Mouse (Mus musculus) heart, embryonic 16.5 days (tissue): ENCODE measurements around the gene Dgcr2. TPM values are rescaled to one million over a fixed set of nuclear protein-coding genes. Genes with fewer than 3 reads are reported as not detected.

Experiments used
- ATAC-seq: fragments of 200-750 bp; cut with Nextera tagmentation; replicated peaks from 2 replicates; pipeline ENCODE4 v1.8.0; 2017; ENCODE audit warnings: moderate number of reproducible peaks; ENCODE audit not compliant: insufficient read depth, low FRiP score; ENCODE audit errors: extremely low read depth
- H3K27ac ChIP-seq: fragments of 300-500 bp; sonication (generic); 2 replicates; pipeline ENCODE4 v1.5.1; 2014; ENCODE audit warnings: mild to moderate bottlenecking, low read length, control low read depth, moderate library complexity
- H3K27me3 ChIP-seq: fragments of 300-500 bp; sonication (generic); 2 replicates; pipeline ENCODE4 v1.6.1; 2014; ENCODE audit warnings: low read length, mixed read lengths; ENCODE audit not compliant: control insufficient read depth, insufficient read depth
- H3K36me3 ChIP-seq: fragments of 300-500 bp; sonication (generic); 2 replicates; pipeline ENCODE4 v1.6.1; 2014; ENCODE audit not compliant: control insufficient read depth, insufficient read depth
- H3K4me1 ChIP-seq: fragments of 300-500 bp; sonication (generic); 2 replicates; pipeline ENCODE4 v1.6.1; 2014; ENCODE audit warnings: low read length, mixed read lengths; ENCODE audit not compliant: control insufficient read depth, insufficient read depth
- H3K4me2 ChIP-seq: fragments of 300-500 bp; sonication (generic); 2 replicates; pipeline ENCODE4 v1.6.1; 2014; ENCODE audit warnings: low read depth, mild to moderate bottlenecking, control low read depth, low read length
- H3K4me3 ChIP-seq: fragments of 300-500 bp; sonication (generic); 2 replicates; pipeline ENCODE4 v1.5.1; 2014; ENCODE audit warnings: mild to moderate bottlenecking, control low read depth, low read length
- H3K9ac ChIP-seq: fragments of 300-500 bp; sonication (generic); 2 replicates; pipeline ENCODE4 v1.6.1; 2014; ENCODE audit warnings: low read length, control low read depth
- H3K9me3 ChIP-seq: fragments of 300-500 bp; sonication (generic); replicated peaks from 2 replicates; pipeline ENCODE4 v1.6.1; 2016; ENCODE audit warnings: low read length; ENCODE audit not compliant: control insufficient read depth
- WGBS: fragments of 180-500 bp; shearing (Covaris S2); extraction: QIAGEN DNeasy Blood & Tissue Kit; methylation state at CpG from one replicate; pipeline ENCODE4 v1.1.7; 2014; 5-methylcytosine and 5-hydroxymethylcytosine counted together
- polyA plus RNA-seq: library from polyadenylated mRNA; unstranded; fragments of >200 nt; fragmentation: Nextera tagmentation; extraction: Ambion mirVana; gene quantifications from 2 replicates; pipeline ENCODE4 v1.2.1, GENCODE M21; 2015

The Dgcr2 gene
- polyA plus RNA-seq, 1 experiment from 2014 or later, result 46.9 TPM

- no peak overlapping the region for H3K4me2 ChIP-seq
- ATAC-seq, result no peak
- 83% methylated on average over 6 of the region's 6 CpGs for WGBS
- no peaks in the 10 kb centered on the region for H3K4me1 ChIP-seq
- no peak overlapping the region for H3K9ac ChIP-seq
- no peak overlapping the region for H3K4me3 ChIP-seq
- H3K9me3 ChIP-seq, result no peaks in the 10 kb centered on the region
- no peak overlapping the region for H3K27ac ChIP-seq
- H3K36me3 ChIP-seq, result peaks cover 46% of the 10 kb centered on the region
- no peaks in the 10 kb centered on the region for H3K27me3 ChIP-seq
Observed at GRCm38 (mm10) chr16:17848431-17848830, 49.9 kb downstream of the Dgcr2 start.

- no peak for ATAC-seq
- 84% methylated on average over 10 of the region's 10 CpGs for WGBS
- H3K4me3 ChIP-seq, result no peak overlapping the region
Observed at GRCm38 (mm10) chr16:17843701-17844365, 54.5 kb downstream of the Dgcr2 start.

GRCm38 (mm10) chr16:17842437-17842836 is 55.9 kb downstream of the Dgcr2 start:
- H3K27ac ChIP-seq, result no peak overlapping the region
- H3K4me3 ChIP-seq, result no peak overlapping the region
- H3K9me3 ChIP-seq, result no peaks in the 10 kb centered on the region
- no peak overlapping the region for H3K9ac ChIP-seq
- WGBS, result 91% methylated on average over 7 of the region's 7 CpGs
- peaks cover 48% of the 10 kb centered on the region for H3K36me3 ChIP-seq
- no peaks in the 10 kb centered on the region for H3K4me1 ChIP-seq
- peaks cover under 1% of the 10 kb centered on the region; the same call in 1 of the 2 replicates for H3K27me3 ChIP-seq
- ATAC-seq, result no peak
- H3K4me2 ChIP-seq, result no peak overlapping the region

More at GRCm38 (mm10) chr16:17843701-17844365, 54.5 kb downstream of the Dgcr2 start:
- H3K9me3 ChIP-seq, result no peaks in the 10 kb centered on the region
- H3K36me3 ChIP-seq, result peaks cover 48% of the 10 kb centered on the region
- no peaks in the 10 kb centered on the region for H3K4me1 ChIP-seq
- H3K27ac ChIP-seq, result no peak overlapping the region
- no peaks in the 10 kb centered on the region for H3K27me3 ChIP-seq
- H3K9ac ChIP-seq, result no peak overlapping the region
- no peak overlapping the region for H3K4me2 ChIP-seq

GRCm38 (mm10) chr16:17839976-17840375 is 58.4 kb downstream of the Dgcr2 start:
- Histone ChIP-seq H3K27me3 (peaks cover 21% of the 10 kb centered on the region), H3K27ac (no peak overlapping the region), H3K36me3 (peaks cover 33% of the 10 kb centered on the region), H3K9ac (no peak overlapping the region), H3K4me3 (no peak overlapping the region), H3K4me2 (no peak overlapping the region), H3K9me3 (no peaks in the 10 kb centered on the region), H3K4me1 (no peaks in the 10 kb centered on the region)
- no peak for ATAC-seq
- WGBS, result 81% methylated on average over 4 of the region's 4 CpGs

GRCm38 (mm10) chr16:17838051-17838450 is 60.3 kb downstream of the Dgcr2 start, which contains the start of gene Car15:
Gene Car15 (minus strand): TSS chr16:17838364.
- Histone ChIP-seq H3K9me3 (no peaks in the 10 kb centered on the region), H3K27ac (no peak within 1 kb of the TSS), H3K27me3 (peaks cover 41% of the 10 kb centered on the region), H3K4me1 (no peaks in the 10 kb centered on the region), H3K36me3 (peaks cover 19% of the 10 kb centered on the region), H3K9ac (no peak within 1 kb of the TSS), H3K4me2 (no peak within 1 kb of the TSS), H3K4me3 (no peak within 1 kb of the TSS)
- no peak for ATAC-seq
- 79% methylated on average over 6 of the region's 6 CpGs for WGBS

GRCm38 (mm10) chr16:17835481-17835880 is 62.9 kb downstream of the Dgcr2 start:
- Histone ChIP-seq H3K9me3 (no peaks in the 10 kb centered on the region), H3K9ac (no peak overlapping the region), H3K4me3 (no peak overlapping the region), H3K36me3 (no peaks in the 10 kb centered on the region), H3K4me2 (no peak overlapping the region), H3K27ac (no peak overlapping the region), H3K27me3 (peaks cover 66% of the 10 kb centered on the region), H3K4me1 (no peaks in the 10 kb centered on the region)
- no peak for ATAC-seq
- 59% methylated on average over 13 of the region's 13 CpGs for WGBS

- Histone ChIP-seq H3K36me3 (no peaks in the 10 kb centered on the region), H3K9ac (no peak overlapping the region), H3K27ac (no peak overlapping the region), H3K4me2 (no peak overlapping the region), H3K4me3 (no peak overlapping the region), H3K9me3 (no peaks in the 10 kb centered on the region), H3K27me3 (peaks cover 74% of the 10 kb centered on the region), H3K4me1 (no peaks in the 10 kb centered on the region)
- no peak for ATAC-seq
- 45% methylated on average over 7 of the region's 7 CpGs for WGBS
Observed at GRCm38 (mm10) chr16:17834543-17834942, 63.8 kb downstream of the Dgcr2 start.

GRCm38 (mm10) chr16:17833681-17834399 is 64.5 kb downstream of the Dgcr2 start:
- peak overlapping the region; percentile 95 for H3K4me2 ChIP-seq
- H3K27me3 ChIP-seq, result peaks cover 77% of the 10 kb centered on the region
- H3K9me3 ChIP-seq, result no peaks in the 10 kb centered on the region
- H3K9ac ChIP-seq, result peak overlapping the region; percentile 65
- H3K27ac ChIP-seq, result no peak overlapping the region
- no peaks in the 10 kb centered on the region for H3K4me1 ChIP-seq
- no peak for ATAC-seq
- under 1% methylated on average over 87 of the region's 103 CpGs for WGBS
- H3K4me3 ChIP-seq, result peak overlapping the region; percentile 55
- no peaks in the 10 kb centered on the region for H3K36me3 ChIP-seq

- Histone ChIP-seq H3K9me3 (no peaks in the 10 kb centered on the region), H3K4me2 (peak overlapping the region; percentile 95), H3K27ac (no peak overlapping the region), H3K4me1 (no peaks in the 10 kb centered on the region), H3K36me3 (no peaks in the 10 kb centered on the region), H3K4me3 (peak overlapping the region; percentile 55), H3K9ac (peak overlapping the region; percentile 65), H3K27me3 (peaks cover 77% of the 10 kb centered on the region)
- ATAC-seq, result 0 out of 2 replicates have a peak, but pooled peaks have one; percentile 25
- under 1% methylated on average over 37 of the region's 37 CpGs for WGBS
Observed at GRCm38 (mm10) chr16:17833321-17833680, 65.1 kb downstream of the Dgcr2 start.
